Mouse (Mus musculus) liver, postnatal 0 days (tissue): ENCODE results near the gene Kcnip3.

ENCODE experiments used
- CTCF ChIP-seq: sonication (generic); IDR thresholded peaks from 2 replicates; pipeline ENCODE4 v1.5.1; 2016; ENCODE audit warnings: antibody characterized with exemption, low read depth
- EP300 ChIP-seq: IDR thresholded peaks from 2 replicates; pipeline ENCODE4 v1.6.1; 2016; ENCODE audit warnings: antibody characterized with exemption, low read depth, mild to moderate bottlenecking

DNA sequence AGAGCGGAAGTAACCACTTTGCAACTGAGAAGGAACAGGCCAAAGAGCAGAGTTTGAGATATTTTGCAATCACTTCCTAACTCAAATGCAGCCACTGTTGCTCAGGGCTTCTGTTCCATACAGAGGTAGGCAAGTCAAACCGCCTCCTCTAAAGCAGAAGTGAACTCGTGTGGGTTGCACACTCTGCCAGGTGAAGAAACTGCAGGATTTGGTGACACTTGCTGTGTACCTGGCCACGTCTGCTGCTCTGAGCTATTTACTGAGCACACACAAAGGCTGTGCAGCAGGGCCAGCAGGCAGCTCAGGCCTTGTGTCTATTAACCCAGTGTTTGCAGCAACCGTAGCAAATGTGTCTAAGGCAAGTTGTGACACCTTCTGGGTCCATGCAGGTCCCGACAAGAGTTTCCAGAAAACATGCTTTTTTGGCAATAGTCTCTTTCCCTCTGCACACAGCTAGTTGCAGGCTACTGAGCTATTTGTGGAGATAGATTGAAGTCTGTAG lies 15.7 kb downstream of the Kcnip3 start:
- TF ChIP-seq CTCF (no peak), EP300 (no peak)
